Mouse (Mus musculus) CH12.LX (cell line): ENCODE data around the gene Gtf2a2.
A peak's percentile ranks its signal among the peaks of the same experiment; 100 is the strongest.

Source experiments
- BHLHE40 ChIP-seq: IDR thresholded peaks from 2 replicates; pipeline ENCODE4 v1.6.1; 2011; ENCODE audit warnings: mild to moderate bottlenecking, low read depth, low read length, improper control_type of control experiment
- CHD2 ChIP-seq: IDR thresholded peaks from 2 replicates; pipeline ENCODE4 v1.6.1; 2011; ENCODE audit warnings: low read length, improper control_type of control experiment
- IRF4 ChIP-seq: IDR thresholded peaks from 2 replicates; pipeline ENCODE4 v1.6.1; 2014; ENCODE audit warnings: low read depth, mild to moderate bottlenecking, inconsistent platforms, low read length, improper control_type of control experiment
- POLR2A ChIP-seq: IDR thresholded peaks from 2 replicates; pipeline ENCODE4 v1.6.1; 2011; ENCODE audit warnings: low read depth, mild to moderate bottlenecking, improper control_type of control experiment, low read length
- POLR2AphosphoS2 ChIP-seq: IDR thresholded peaks from 2 replicates; pipeline ENCODE4 v1.6.1; 2011; ENCODE audit warnings: low read depth, low read length, improper control_type of control experiment
- TCF12 ChIP-seq: IDR thresholded peaks from 2 replicates; pipeline ENCODE4 v1.6.1; 2014; ENCODE audit warnings: low read depth, mild to moderate bottlenecking, inconsistent platforms, low read length, improper control_type of control experiment

- TF ChIP-seq POLR2AphosphoS2 (no peak), CHD2 (no peak), TCF12 (no peak), POLR2A (no peak), IRF4 (peak; percentile 50), BHLHE40 (no peak)
Observed at GRCm38 (mm10) chr9:70024648-70025047, 12.3 kb downstream of the Gtf2a2 start.
